Mouse (Mus musculus) spleen, adult 2 months (tissue): ENCODE measurements around the gene Pafah1b2. TPM values are rescaled to one million over a fixed set of nuclear protein-coding genes. Genes with fewer than 3 reads are reported as not detected.

Experiments used
- DNase-seq, 2 experiments: peaks; one replicate each; pipeline versions ENCODE4 v3.0.0 to v3.0.0-alpha.2; 2012 to 2021; ENCODE audit warnings: low spot score in 2 of 2, low read depth in 1 of 2
- H3K27ac ChIP-seq: fragments of 200-500 bp; 2 replicates; pipeline ENCODE4 v1.5.1; 2012; ENCODE audit warnings: low read length, inconsistent platforms; ENCODE audit not compliant: insufficient read depth
- H3K27me3 ChIP-seq: fragments of 200-500 bp; 2 replicates; pipeline ENCODE4 v1.6.1; 2012; ENCODE audit warnings: mild to moderate bottlenecking, moderate library complexity, low read length, inconsistent platforms; ENCODE audit not compliant: control insufficient read depth, insufficient read depth
- H3K36me3 ChIP-seq: fragments of 200-500 bp; 2 replicates; pipeline ENCODE4 v1.6.1; 2012; ENCODE audit warnings: mild to moderate bottlenecking, low read length, inconsistent platforms; ENCODE audit not compliant: control insufficient read depth, insufficient read depth
- H3K4me1 ChIP-seq: fragments of 200-500 bp; 2 replicates; pipeline ENCODE4 v1.6.1; 2011; ENCODE audit warnings: inconsistent platforms; ENCODE audit not compliant: control insufficient read depth, insufficient read depth, insufficient read length
- H3K4me3 ChIP-seq: fragments of 200-500 bp; 2 replicates; pipeline ENCODE4 v1.5.1; 2011; ENCODE audit warnings: mild to moderate bottlenecking, inconsistent platforms; ENCODE audit not compliant: insufficient read depth, insufficient read length; ENCODE audit errors: extremely low read depth
- CTCF ChIP-seq: fragments of 200-500 bp; IDR thresholded peaks from 2 replicates; pipeline ENCODE4 v1.5.1; 2011; ENCODE audit warnings: mild to moderate bottlenecking, inconsistent platforms; ENCODE audit not compliant: insufficient read depth, insufficient read length, insufficient replicate concordance; ENCODE audit errors: extremely low read depth
- POLR2A ChIP-seq: fragments of 200-500 bp; IDR thresholded peaks from 2 replicates; pipeline ENCODE4 v1.6.1; 2011; ENCODE audit warnings: low read depth, low read length, inconsistent platforms
- WGBS: fragments of 180-500 bp; shearing (Covaris S2); methylation state at CpG from one replicate; pipeline ENCODE4 v1.1.7; 2018; 5-methylcytosine and 5-hydroxymethylcytosine counted together
- polyA plus RNA-seq: library from polyadenylated mRNA; depleted of rRNA; stranded (reverse); fragments of >200 nt; gene quantifications from 2 replicates; pipeline ENCODE4 v1.2.3, GENCODE M21; 2012

Gene Pafah1b2
- polyA plus RNA-seq, 1 experiment = 12.1 TPM

DNA sequence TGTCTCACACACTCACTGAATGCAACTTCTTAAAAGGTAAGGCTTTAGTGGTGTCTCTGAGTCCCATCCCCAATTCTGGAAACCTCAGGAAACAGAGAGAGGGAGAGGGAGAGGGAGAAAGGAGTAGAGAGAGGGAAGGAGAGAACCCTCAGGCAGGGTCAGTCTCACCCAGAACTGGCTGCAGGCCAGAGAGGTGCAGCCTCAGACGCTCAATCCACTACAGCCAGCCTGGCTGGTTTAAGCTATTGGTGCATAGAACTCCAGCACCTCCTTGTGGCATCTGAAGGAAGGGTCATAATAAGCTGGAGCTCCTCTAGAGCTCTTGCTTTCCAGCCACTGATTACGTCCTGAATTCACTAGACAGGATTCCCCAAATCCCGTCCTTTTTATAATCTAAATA, 75.6 kb downstream of the Pafah1b2 start:
- H3K4me1 ChIP-seq = no peaks in the 10 kb centered on the region
- H3K27me3 ChIP-seq = no peaks in the 10 kb centered on the region
- DNase-seq = peak in 1 of 2 experiments; percentile 47
- WGBS = 33% methylated on average over 3 of the region's 3 CpGs
- no peak overlapping the region for H3K27ac ChIP-seq
- no peak for TF ChIP-seq POLR2A
- TF ChIP-seq CTCF = peak; percentile 49; the same call in 1 of the 2 replicates
- H3K4me3 ChIP-seq = no peak overlapping the region
- H3K36me3 ChIP-seq = peaks cover 25% of the 10 kb centered on the region

DNA sequence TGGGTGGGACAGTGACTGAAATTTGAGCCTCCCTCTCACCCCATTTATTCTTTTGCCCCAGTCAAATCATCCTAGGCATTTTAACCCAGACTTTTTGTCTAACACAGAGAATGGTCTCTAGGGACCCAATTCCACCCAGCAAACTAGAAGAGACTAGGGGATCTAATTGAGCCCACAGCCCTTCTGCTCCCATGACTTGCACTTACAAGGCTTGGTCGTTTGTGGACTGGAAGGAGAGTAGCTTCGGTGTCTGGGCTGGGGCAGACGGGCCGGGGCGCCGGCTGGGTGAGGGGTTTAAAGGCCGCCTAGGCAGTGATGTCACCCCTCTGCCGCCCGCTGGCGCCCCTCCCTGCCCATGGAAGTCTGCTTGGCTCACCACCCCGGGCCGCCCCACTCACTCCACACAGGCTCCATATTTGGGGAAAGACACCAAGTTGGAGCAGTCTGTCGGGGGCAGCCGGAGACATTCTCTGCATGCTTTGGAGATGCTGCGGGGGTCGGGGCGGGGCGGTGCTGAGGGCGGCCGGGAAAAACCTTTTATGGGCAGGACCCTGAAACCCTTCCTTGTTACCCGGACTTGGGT, 76.8 kb downstream of the Pafah1b2 start, which contains the start of gene Tagln:
Gene Tagln, minus strand, starts transcription at position 431 of the 583 bp plus-strand sequence.
- DNase-seq = no peak
- H3K4me1 ChIP-seq = no peaks in the 10 kb centered on the region
- H3K36me3 ChIP-seq = peaks cover 14% of the 10 kb centered on the region
- TF ChIP-seq POLR2A (no peak), CTCF (no peak)
- peak within 1 kb of the TSS; percentile 55 for H3K27ac ChIP-seq
- H3K4me3 ChIP-seq = no peak within 1 kb of the TSS
- no peaks in the 10 kb centered on the region for H3K27me3 ChIP-seq
- WGBS = 63% methylated on average over 21 of the region's 21 CpGs

DNA sequence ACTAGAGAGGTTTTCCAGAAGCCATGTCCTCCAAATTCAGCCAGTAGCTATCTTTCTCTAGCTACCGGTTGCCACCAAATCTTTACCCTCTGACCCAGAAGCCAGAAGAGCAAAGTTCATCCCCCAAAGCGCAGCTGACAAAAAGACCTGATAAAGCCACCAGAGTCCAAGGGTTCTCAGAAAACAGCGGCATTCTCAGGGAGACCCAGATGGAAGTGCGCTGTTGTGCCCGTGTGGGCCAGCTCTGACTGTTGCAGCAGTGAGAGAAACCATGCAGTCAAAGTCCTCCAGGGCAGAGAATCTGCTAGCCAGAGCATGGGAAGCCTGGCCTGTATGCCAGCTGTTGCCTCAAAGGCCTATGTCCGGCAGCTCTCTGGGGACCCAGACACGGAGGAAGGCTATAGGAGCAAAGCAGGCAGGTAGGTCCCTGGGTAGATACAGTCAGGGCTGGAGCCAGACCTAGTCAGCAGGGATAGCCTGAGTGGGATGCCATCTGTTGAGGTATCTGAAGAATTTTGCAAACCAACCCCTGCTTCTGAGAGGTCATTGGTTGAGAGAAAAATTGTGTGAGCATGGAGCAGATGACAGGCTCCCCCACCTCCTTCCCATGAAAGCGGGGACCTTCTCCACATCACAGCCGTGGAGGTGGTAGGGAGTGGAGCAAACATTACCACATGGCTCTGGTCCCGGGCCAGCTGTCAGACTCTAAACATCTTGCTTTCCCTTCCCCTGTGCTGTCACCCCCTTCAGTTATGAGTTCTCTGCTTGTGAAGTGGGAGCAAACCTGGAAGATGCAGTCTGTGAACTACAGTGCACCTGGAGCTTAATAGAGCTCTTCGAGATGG, 79.7 kb downstream of the Pafah1b2 start:
- Histone ChIP-seq H3K4me3 (no peak overlapping the region), H3K36me3 (peaks cover 13% of the 10 kb centered on the region), H3K27me3 (no peaks in the 10 kb centered on the region), H3K27ac (peak overlapping the region; percentile 2; the same call in 1 of the 2 replicates), H3K4me1 (no peaks in the 10 kb centered on the region)
- DNase-seq = no peak
- 66% methylated on average over 11 of the region's 11 CpGs for WGBS
- TF ChIP-seq POLR2A = no peak
- no peak for TF ChIP-seq CTCF

DNA sequence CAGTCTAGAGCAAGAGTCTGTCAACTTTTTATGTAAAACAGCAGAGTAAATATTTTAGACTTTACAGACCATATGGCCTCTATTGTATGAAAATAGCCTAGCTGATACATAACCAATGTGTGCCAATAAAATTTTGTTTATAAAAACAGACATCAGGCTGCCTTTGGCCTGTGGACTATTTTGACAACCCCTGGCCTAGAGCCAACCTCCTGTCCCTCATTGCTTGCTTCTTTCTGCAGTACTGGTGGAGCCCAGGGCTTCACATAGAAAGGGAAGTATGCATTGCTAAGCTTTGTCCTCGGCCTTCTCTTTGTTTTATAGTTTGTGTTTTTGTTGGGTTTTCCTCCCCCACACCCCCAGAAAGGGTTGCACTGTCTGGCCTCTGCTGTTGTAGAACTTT, 80.5 kb downstream of the Pafah1b2 start:
- no peak for DNase-seq
- Histone ChIP-seq H3K4me3 (no peak overlapping the region), H3K27me3 (no peaks in the 10 kb centered on the region), H3K36me3 (peaks cover 22% of the 10 kb centered on the region), H3K4me1 (no peaks in the 10 kb centered on the region), H3K27ac (no peak overlapping the region)
- WGBS = 9% methylated on average over 1 of the region's 1 CpGs
- TF ChIP-seq CTCF (no peak), POLR2A (no peak)

DNA sequence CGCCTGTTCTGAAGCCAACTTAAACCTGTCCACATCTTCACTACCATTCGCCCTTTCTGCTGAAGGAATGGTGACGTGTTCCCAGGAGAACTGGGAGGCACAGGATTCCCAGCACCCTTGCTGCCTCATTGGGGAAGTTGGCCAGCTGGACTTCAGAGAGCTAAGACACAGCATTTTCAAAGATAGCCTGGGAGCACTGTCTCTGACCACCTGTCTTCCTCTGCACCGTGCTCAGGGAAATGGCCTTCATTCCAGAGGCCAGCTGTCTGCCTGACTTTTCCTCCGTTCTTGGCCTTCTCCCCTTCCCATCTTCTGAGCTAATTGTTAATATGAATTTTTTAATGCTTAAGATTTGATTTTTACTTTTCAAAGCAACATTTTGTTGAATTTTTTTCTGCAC, 83.2 kb downstream of the Pafah1b2 start:
- no peak for TF ChIP-seq POLR2A
- no peak for TF ChIP-seq CTCF
- H3K27ac ChIP-seq = no peak overlapping the region
- DNase-seq = no peak
- H3K36me3 ChIP-seq = peaks cover 33% of the 10 kb centered on the region
- H3K4me1 ChIP-seq = no peaks in the 10 kb centered on the region
- WGBS = 84% methylated on average over 5 of the region's 5 CpGs
- no peak overlapping the region for H3K4me3 ChIP-seq
- no peaks in the 10 kb centered on the region for H3K27me3 ChIP-seq

DNA sequence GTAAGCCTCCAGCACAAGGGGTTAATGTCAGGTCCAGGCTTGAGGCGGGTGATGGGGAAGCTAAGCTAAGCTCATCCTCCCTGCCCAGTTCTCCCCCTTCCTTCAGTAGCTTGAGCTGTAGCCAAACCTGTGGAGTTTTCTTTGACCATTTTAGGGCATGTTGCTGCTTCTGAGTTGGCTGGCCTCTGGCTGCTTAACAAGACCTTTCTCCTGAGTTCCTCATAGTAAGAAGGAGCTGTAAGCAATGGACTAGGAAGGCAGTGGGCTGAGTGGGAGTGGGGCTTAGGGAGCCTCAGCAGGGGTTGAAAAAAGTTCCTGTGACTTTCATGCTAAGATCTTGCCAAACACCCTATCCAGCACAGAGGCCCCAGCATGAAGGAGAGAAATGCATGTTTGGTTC, 92.6 kb downstream of the Pafah1b2 start:
- Histone ChIP-seq H3K27ac (0 out of 2 replicates have a peak overlapping the region, but pooled peaks have one; percentile 18), H3K4me3 (no peak overlapping the region), H3K27me3 (no peaks in the 10 kb centered on the region), H3K36me3 (peaks cover 43% of the 10 kb centered on the region), H3K4me1 (no peaks in the 10 kb centered on the region)
- TF ChIP-seq CTCF (no peak), POLR2A (no peak)
- WGBS = 93% methylated on average over 1 of the region's 1 CpGs
- DNase-seq = no peak
